Mouse (Mus musculus) cerebellum, adult 2 months (tissue): ENCODE results near the gene Traf2. TPM values are rescaled to one million over a fixed set of nuclear protein-coding genes. Genes with fewer than 3 reads are reported as not detected.

Source experiments
- DNase-seq, 2 experiments: peaks; one replicate each; pipeline ENCODE4 v3.0.0; 2021
- H3K27ac ChIP-seq: fragments of 200-500 bp; 2 replicates; pipeline ENCODE4 v1.5.1; 2012; ENCODE audit warnings: low read length, control low read depth, inconsistent platforms; ENCODE audit not compliant: insufficient read depth
- H3K27me3 ChIP-seq: fragments of 200-500 bp; 2 replicates; pipeline ENCODE4 v1.6.1; 2012; ENCODE audit warnings: inconsistent platforms, mild to moderate bottlenecking, low read length, moderate library complexity; ENCODE audit not compliant: control insufficient read depth, insufficient read depth
- H3K4me1 ChIP-seq: fragments of 200-500 bp; 2 replicates; pipeline ENCODE4 v1.6.1; 2011; ENCODE audit warnings: low read length; ENCODE audit not compliant: control insufficient read depth, insufficient read depth
- H3K4me3 ChIP-seq: fragments of 200-500 bp; replicated peaks from 2 replicates; pipeline ENCODE3; 2011; ENCODE audit warnings: mild to moderate bottlenecking, low read depth, low read length, control low read depth; ENCODE audit not compliant: insufficient read depth
- CTCF ChIP-seq: fragments of 200-500 bp; IDR thresholded peaks from 2 replicates; pipeline ENCODE4 v1.5.1; 2011; ENCODE audit warnings: low read depth, mild to moderate bottlenecking, control low read depth, low read length, moderate library complexity, borderline replicate concordance; ENCODE audit not compliant: insufficient read depth
- POLR2A ChIP-seq: fragments of 200-500 bp; IDR thresholded peaks from 2 replicates; pipeline ENCODE4 v1.6.1; 2011; ENCODE audit warnings: low read length, control low read depth, borderline replicate concordance; ENCODE audit not compliant: insufficient read depth
- WGBS: fragments of 180-500 bp; shearing (Covaris S2); methylation state at CpG from one replicate; pipeline ENCODE4 v1.1.7; 2018; 5-methylcytosine and 5-hydroxymethylcytosine counted together
- polyA plus RNA-seq: library from polyadenylated mRNA; depleted of rRNA; stranded (reverse); fragments of >200 nt; gene quantifications from 2 replicates; pipeline ENCODE4 v1.2.3, GENCODE M21; 2012

Traf2 gene
- polyA plus RNA-seq, 1 experiment = 12.3 TPM

GRCm38 (mm10) chr2:25574579-25575431 is 28.1 kb upstream of the Traf2 start, which contains the start of the genes Mamdc4 and Phpt1:
TSS of gene Mamdc4 (minus strand) at chr2:25574845.
TSS of gene Phpt1 (minus strand) at chr2:25575224.
- under 1% methylated on average over 44 of the region's 45 CpGs for WGBS
- H3K27ac ChIP-seq = peak within 1 kb of the TSS; percentile 73
- TF ChIP-seq POLR2A (peak; percentile 50; the same call in 1 of the 2 replicates), CTCF (no peak)
- peak within 1 kb of the TSS; percentile 90 for H3K4me3 ChIP-seq
- H3K4me1 ChIP-seq = peaks cover 48% of the 10 kb centered on the region
- DNase-seq = peak; percentile 97
- no peaks in the 10 kb centered on the region for H3K27me3 ChIP-seq

GRCm38 (mm10) chr2:25574136-25574535 is 27.4 kb upstream of the Traf2 start:
- DNase-seq = peak in 1 of 2 experiments; percentile 48
- peak overlapping the region; percentile 73 for H3K27ac ChIP-seq
- peak overlapping the region; percentile 90 for H3K4me3 ChIP-seq
- no peaks in the 10 kb centered on the region for H3K27me3 ChIP-seq
- TF ChIP-seq POLR2A (no peak), CTCF (no peak)
- WGBS = 3% methylated on average over 11 of the region's 11 CpGs
- H3K4me1 ChIP-seq = peaks cover 43% of the 10 kb centered on the region

GRCm38 (mm10) chr2:25573068-25573467 is 26.3 kb upstream of the Traf2 start:
- Histone ChIP-seq H3K27me3 (no peaks in the 10 kb centered on the region), H3K27ac (peak overlapping the region; percentile 16; the same call in 1 of the 2 replicates), H3K4me3 (no peak overlapping the region), H3K4me1 (peaks cover 33% of the 10 kb centered on the region)
- WGBS = 60% methylated on average over 2 of the region's 2 CpGs
- DNase-seq = peak; percentile 18 to 22
- TF ChIP-seq CTCF (no peak), POLR2A (no peak)

GRCm38 (mm10) chr2:25571221-25571620 is 24.5 kb upstream of the Traf2 start:
- peak in 1 of 2 experiments; percentile 7 for DNase-seq
- H3K4me1 ChIP-seq = peaks cover 22% of the 10 kb centered on the region
- no peak overlapping the region for H3K4me3 ChIP-seq
- H3K27ac ChIP-seq = no peak overlapping the region
- WGBS = 85% methylated on average over 4 of the region's 4 CpGs
- H3K27me3 ChIP-seq = no peaks in the 10 kb centered on the region
- TF ChIP-seq CTCF (no peak), POLR2A (no peak)

GRCm38 (mm10) chr2:25569323-25569722 is 22.6 kb upstream of the Traf2 start:
- DNase-seq = no peak
- Histone ChIP-seq H3K4me3 (no peak overlapping the region), H3K4me1 (peaks cover 12% of the 10 kb centered on the region), H3K27ac (no peak overlapping the region), H3K27me3 (no peaks in the 10 kb centered on the region)
- TF ChIP-seq POLR2A = no peak
- TF ChIP-seq CTCF = no peak
- WGBS = 91% methylated on average over 3 of the region's 3 CpGs

- Histone ChIP-seq H3K27me3 (no peaks in the 10 kb centered on the region), H3K27ac (no peak overlapping the region), H3K4me1 (peaks cover 16% of the 10 kb centered on the region), H3K4me3 (no peak overlapping the region)
- TF ChIP-seq POLR2A (no peak), CTCF (no peak)
- DNase-seq = no peak
- 90% methylated on average over 6 of the region's 6 CpGs for WGBS
Observed at GRCm38 (mm10) chr2:25568473-25569019, 21.8 kb upstream of the Traf2 start.

GRCm38 (mm10) chr2:25566558-25566957 is 19.8 kb upstream of the Traf2 start:
- WGBS = 50% methylated on average over 6 of the region's 6 CpGs
- Histone ChIP-seq H3K4me3 (no peak overlapping the region), H3K4me1 (peaks cover 30% of the 10 kb centered on the region), H3K27me3 (no peaks in the 10 kb centered on the region), H3K27ac (no peak overlapping the region)
- TF ChIP-seq POLR2A (no peak), CTCF (no peak; the same call in 1 of the 2 replicates)
- DNase-seq = peak in 1 of 2 experiments; percentile 18

GRCm38 (mm10) chr2:25565741-25566140 is 19.0 kb upstream of the Traf2 start:
- Histone ChIP-seq H3K4me3 (no peak overlapping the region), H3K27ac (no peak overlapping the region), H3K4me1 (peaks cover 37% of the 10 kb centered on the region), H3K27me3 (no peaks in the 10 kb centered on the region)
- peak; percentile 26 to 29 for DNase-seq
- 84% methylated on average over 8 of the region's 8 CpGs for WGBS
- TF ChIP-seq POLR2A (no peak), CTCF (no peak)

GRCm38 (mm10) chr2:25561946-25562345 is 15.2 kb upstream of the Traf2 start:
- H3K4me1 ChIP-seq = peaks cover 41% of the 10 kb centered on the region
- peak overlapping the region; percentile 80 for H3K27ac ChIP-seq
- TF ChIP-seq CTCF = no peak
- peak; percentile 19; the same call in 1 of the 2 replicates for TF ChIP-seq POLR2A
- peak; percentile 88 to 90 for DNase-seq
- no peak overlapping the region for H3K4me3 ChIP-seq
- WGBS = 14% methylated on average over 9 of the region's 9 CpGs
- H3K27me3 ChIP-seq = no peaks in the 10 kb centered on the region
